ENCODE assay signal across 8 mouse cellular contexts in the genomic region with DNA sequence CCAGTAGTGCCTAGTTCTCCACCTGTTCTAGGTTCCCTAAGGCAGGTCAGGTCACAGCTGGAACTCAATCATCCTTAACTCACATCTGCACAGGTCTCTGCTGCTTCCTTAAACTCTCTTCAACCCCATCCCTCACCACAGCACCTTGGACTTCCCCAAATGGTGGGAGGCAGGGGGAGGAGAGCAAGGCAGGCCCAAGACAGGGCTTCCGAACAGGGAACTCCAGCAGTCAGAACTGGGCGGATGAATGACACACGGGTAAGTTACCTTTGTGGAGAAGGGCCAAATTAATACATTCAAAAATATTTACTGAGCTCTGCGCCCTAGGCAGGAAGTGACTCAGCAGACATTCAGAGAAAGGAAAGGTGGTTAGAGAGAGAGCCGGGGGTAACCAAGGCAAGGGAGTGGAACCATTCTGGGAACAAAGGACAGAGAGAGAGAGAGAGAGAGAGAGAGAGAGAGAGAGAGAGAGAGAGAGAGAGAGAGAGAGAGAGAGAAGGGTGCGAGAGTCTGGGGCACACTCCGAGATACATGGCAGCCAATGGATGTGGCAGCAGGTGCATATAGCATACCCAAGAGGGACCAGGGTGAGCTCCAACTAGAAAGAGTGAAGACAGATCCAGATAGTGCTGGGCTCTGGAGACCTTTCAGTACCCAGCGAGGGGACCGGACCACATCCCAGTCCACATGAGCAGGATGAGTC. TPM values are rescaled to one million over a fixed set of nuclear protein-coding genes. Genes with fewer than 3 reads are reported as not detected.
A peak's percentile ranks its signal among the peaks of the same experiment; 100 is the strongest.
DNase-seq lines count a peak whose midpoint lies in the region; ATAC-seq and TF ChIP-seq lines count a peak whose summit lies in the region.

No protein-coding gene starts in this region.

- no peak for TF ChIP-seq POLR2A in kidney, adult 2 months (IDR thresholded peaks at IDR 0.05; ENCODE audit: low read depth, low read length)

- peaks cover 53% of the 10 kb centered on the region for H3K4me1 ChIP-seq in kidney, adult 2 months (ENCODE audit: control insufficient read depth, insufficient read depth, low read length)
- H3K4me1 ChIP-seq in liver, embryonic 15.5 days (replicated peaks): peaks cover 76% of the 10 kb centered on the region

- intact Hi-C loops in left cerebral cortex, adult 2 months (cut with DNase I): loop anchor here (2.0 kb wide), 1 partner anchor 17 kb away; no protein-coding TSS in a partner anchor

- no peak overlapping the region for H3K4me3 ChIP-seq in kidney, adult 2 months (ENCODE audit: insufficient read depth, low read depth, low read length)
- H3K4me3 ChIP-seq in liver, embryonic 15.5 days (replicated peaks): no peak overlapping the region
- no peak overlapping the region for H3K4me3 ChIP-seq in left cerebral cortex, adult 2 months

- no peak for DNase-seq in kidney, adult 2 months
- DNase-seq in kidney, adult 8-10 months: no peak
- peak; percentile 65 for DNase-seq in 3T3-L1 (ENCODE audit: low read depth, low spot score)
- no peak for DNase-seq in urinary bladder, postnatal 25 days (ENCODE audit: low spot score)
- DNase-seq in adipocyte (ENCODE audit: low spot score): no peak
- DNase-seq in left cerebral cortex, adult 2 months (ENCODE audit: extremely low spot score in 1 of 2, low spot score in 2 of 2): no peak

- ATAC-seq in CD4-positive, CD25-positive, alpha-beta regulatory T cell, adult 4 months: peak; percentile 62
- ATAC-seq in liver, embryonic 15.5 days (ENCODE audit: insufficient read depth): no peak

- no peaks in the 10 kb centered on the region for H3K36me3 ChIP-seq in kidney, adult 2 months (ENCODE audit: control insufficient read depth, insufficient read depth, low read length)
- no peaks in the 10 kb centered on the region; the same call in 1 of the 2 replicates for H3K36me3 ChIP-seq in liver, embryonic 15.5 days (replicated peaks)

- WGBS in kidney, adult 2 months: 56% methylated on average over 9 of the region's 9 CpGs
- WGBS in liver, embryonic 15.5 days (ENCODE audit: insufficient replicate concordance): 32% methylated on average over 9 of the region's 9 CpGs

- no peak for TF ChIP-seq CTCF in kidney, adult 2 months (conservative IDR thresholded peaks at IDR 0.05; ENCODE audit: insufficient read depth, insufficient read length, low read depth, low read length)
- TF ChIP-seq CTCF in left cerebral cortex, adult 2 months (IDR thresholded peaks at IDR 0.05): no peak

- no peaks in the 10 kb centered on the region for H3K9me3 ChIP-seq in liver, embryonic 15.5 days (replicated peaks)

- H3K4me2 ChIP-seq in liver, embryonic 15.5 days: no peak overlapping the region

- H3K27ac ChIP-seq in kidney, adult 2 months (ENCODE audit: insufficient read depth, low read depth, low read length): peak overlapping the region; percentile 19; the same call in 1 of the 2 replicates
- peak overlapping the region; percentile 20; the same call in 1 of the 2 replicates for H3K27ac ChIP-seq in liver, embryonic 15.5 days (replicated peaks)
- H3K27ac ChIP-seq in left cerebral cortex, adult 2 months: no peak overlapping the region

- no peak overlapping the region; the same call in 1 of the 2 replicates for H3K9ac ChIP-seq in liver, embryonic 15.5 days

- no peaks in the 10 kb centered on the region for H3K27me3 ChIP-seq in kidney, adult 2 months (replicated peaks; ENCODE audit: control insufficient read depth, insufficient read depth, low read length)
- no peaks in the 10 kb centered on the region for H3K27me3 ChIP-seq in liver, embryonic 15.5 days

RNA-seq across cellular contexts. Expression of a gene that starts 36.1 kb away (rescaled TPM):
- 33.5 and 37.0 TPM in 2 replicates for polyA plus RNA-seq in kidney, adult 2 months (2012; rRNA removed)
- 10 to 100 TPM; 15.6 to 36.9 TPM for polyA plus RNA-seq in CD4-positive, CD25-positive, alpha-beta regulatory T cell, adult 4 months (2017; shearing (Covaris generic))
- 3.0 TPM in 2 replicates for polyA plus RNA-seq in liver, embryonic 15.5 days (2015; fragmentation: Nextera tagmentation; extraction: Ambion mirVana)
- 10 to 100 TPM; 60.0 to 69.0 TPM for total RNA-seq in left cerebral cortex, adult 2 months (2021)
